Mouse (Mus musculus) liver, postnatal 0 days (tissue): ENCODE results near the gene Olfr624.

Experiments used
- CTCF ChIP-seq: sonication (generic); IDR thresholded peaks from 2 replicates; pipeline ENCODE4 v1.5.1; 2016; ENCODE audit warnings: antibody characterized with exemption, low read depth
- EP300 ChIP-seq: IDR thresholded peaks from 2 replicates; pipeline ENCODE4 v1.6.1; 2016; ENCODE audit warnings: antibody characterized with exemption, low read depth, mild to moderate bottlenecking

- TF ChIP-seq CTCF (no peak), EP300 (no peak)
Observed at GRCm38 (mm10) chr7:103644070-103644469, 26.9 kb downstream of the Olfr624 start.
